Mouse (Mus musculus): ENCODE results near the gene Hdac4.

DNA sequence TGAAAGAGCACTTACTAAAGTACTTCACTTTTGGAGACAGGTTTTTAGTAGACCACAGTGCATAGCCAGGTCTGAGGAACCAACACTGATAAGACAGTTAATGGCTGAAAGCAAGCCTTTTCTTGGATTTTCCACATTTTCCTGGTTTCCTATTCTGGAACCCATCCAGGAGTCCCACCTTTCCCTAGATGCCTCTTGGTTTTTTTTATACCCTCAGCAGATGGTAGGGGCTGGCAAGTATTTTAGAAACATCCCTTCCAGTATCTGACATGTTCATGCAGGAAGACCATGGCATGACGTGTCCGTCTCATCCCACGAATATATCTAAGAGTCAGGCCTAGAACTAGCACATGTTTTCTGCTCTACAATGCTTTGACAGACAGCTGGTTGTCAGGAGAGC, 59.1 kb downstream of the Hdac4 start:
- no peak for TF ChIP-seq CTCF (IDR thresholded peaks at IDR 0.05; ENCODE audit: low read depth)
- no peak for TF ChIP-seq EP300 (IDR thresholded peaks at IDR 0.05; ENCODE audit: low read depth)

Measured in liver, postnatal 0 days (tissue).